Mouse (Mus musculus): ENCODE measurements around the gene Primpol. TPM values are rescaled to one million over a fixed set of nuclear protein-coding genes. Genes with fewer than 3 reads are reported as not detected.

The Primpol gene
- polyA plus RNA-seq, 1 experiment = 1.5 TPM

DNA sequence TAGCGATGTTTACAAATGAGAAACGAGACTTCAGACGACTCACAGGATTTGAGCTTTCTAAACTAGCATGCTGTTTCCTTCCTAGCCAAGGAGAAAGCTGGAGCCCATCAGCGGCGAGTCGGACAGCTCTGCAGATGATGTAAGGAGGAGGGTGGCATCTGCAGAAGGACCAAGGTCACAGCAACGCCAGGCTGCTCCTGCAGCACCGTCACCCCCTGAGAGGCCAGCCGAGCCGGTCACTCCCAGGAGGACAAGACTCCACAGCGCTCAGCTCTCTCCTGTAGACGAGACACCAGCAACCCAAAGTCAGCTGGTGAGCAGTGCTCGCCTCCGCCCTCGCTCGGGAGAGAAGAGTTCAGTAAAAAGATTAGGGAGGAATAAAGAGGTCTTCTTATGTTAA, 54.7 kb downstream of the Primpol start:
- Histone ChIP-seq H3K27ac (ENCODE audit: control insufficient read depth, insufficient read depth, low read depth, low read length) (no peak overlapping the region), H3K4me1 (ENCODE audit: control insufficient read depth, insufficient read depth, low read length) (no peaks in the 10 kb centered on the region), H3K27me3 (ENCODE audit: control insufficient read depth, insufficient read depth, low read length) (no peaks in the 10 kb centered on the region), H3K4me3 (ENCODE audit: control insufficient read depth, low read depth, low read length) (no peak overlapping the region), H3K36me3 (ENCODE audit: control insufficient read depth, insufficient read depth, low read length) (peaks cover 3% of the 10 kb centered on the region)
- TF ChIP-seq POLR2A (IDR thresholded peaks at IDR 0.05; ENCODE audit: control insufficient read depth, low read depth, low read length) (no peak), CTCF (IDR thresholded peaks at IDR 0.05; ENCODE audit: control insufficient read depth, insufficient read depth, insufficient replicate concordance, low read depth, low read length) (no peak)

- Histone ChIP-seq H3K4me1 (ENCODE audit: control insufficient read depth, insufficient read depth, low read length) (no peaks in the 10 kb centered on the region), H3K4me3 (ENCODE audit: control insufficient read depth, low read depth, low read length) (no peak overlapping the region), H3K36me3 (ENCODE audit: control insufficient read depth, insufficient read depth, low read length) (peaks cover 2% of the 10 kb centered on the region), H3K27me3 (ENCODE audit: control insufficient read depth, insufficient read depth, low read length) (no peaks in the 10 kb centered on the region), H3K27ac (ENCODE audit: control insufficient read depth, insufficient read depth, low read depth, low read length) (no peak overlapping the region)
- TF ChIP-seq CTCF (IDR thresholded peaks at IDR 0.05; ENCODE audit: control insufficient read depth, insufficient read depth, insufficient replicate concordance, low read depth, low read length) = peak; percentile 63; the same call in 1 of the 2 replicates
- no peak for TF ChIP-seq POLR2A (IDR thresholded peaks at IDR 0.05; ENCODE audit: control insufficient read depth, low read depth, low read length)
These were observed 57.6 kb downstream of the Primpol start for GRCm38 (mm10) chr8:46559428-46559827.

- Histone ChIP-seq H3K4me1 (ENCODE audit: control insufficient read depth, insufficient read depth, low read length) (peaks cover 4% of the 10 kb centered on the region), H3K36me3 (ENCODE audit: control insufficient read depth, insufficient read depth, low read length) (no peaks in the 10 kb centered on the region; the same call in none of the 2 replicates), H3K4me3 (ENCODE audit: control insufficient read depth, low read depth, low read length) (peak overlapping the region; percentile 93), H3K27ac (ENCODE audit: control insufficient read depth, insufficient read depth, low read depth, low read length) (peak overlapping the region; percentile 62), H3K27me3 (ENCODE audit: control insufficient read depth, insufficient read depth, low read length) (no peaks in the 10 kb centered on the region)
- TF ChIP-seq POLR2A (IDR thresholded peaks at IDR 0.05; ENCODE audit: control insufficient read depth, low read depth, low read length) (no peak), CTCF (IDR thresholded peaks at IDR 0.05; ENCODE audit: control insufficient read depth, insufficient read depth, insufficient replicate concordance, low read depth, low read length) (no peak)
These were observed 64.6 kb downstream of the Primpol start for GRCm38 (mm10) chr8:46552441-46552765.

- Histone ChIP-seq H3K4me1 (ENCODE audit: control insufficient read depth, insufficient read depth, low read length) (peaks cover 4% of the 10 kb centered on the region), H3K27me3 (ENCODE audit: control insufficient read depth, insufficient read depth, low read length) (no peaks in the 10 kb centered on the region), H3K4me3 (ENCODE audit: control insufficient read depth, low read depth, low read length) (peak within 1 kb of the TSS; percentile 93), H3K27ac (ENCODE audit: control insufficient read depth, insufficient read depth, low read depth, low read length) (peak within 1 kb of the TSS; percentile 90), H3K36me3 (ENCODE audit: control insufficient read depth, insufficient read depth, low read length) (no peaks in the 10 kb centered on the region; the same call in none of the 2 replicates)
- TF ChIP-seq POLR2A (IDR thresholded peaks at IDR 0.05; ENCODE audit: control insufficient read depth, low read depth, low read length) (peak; percentile 83), CTCF (IDR thresholded peaks at IDR 0.05; ENCODE audit: control insufficient read depth, insufficient read depth, insufficient replicate concordance, low read depth, low read length) (no peak)
These were observed 65.2 kb downstream of the Primpol start, which contains the start of gene Cenpu for GRCm38 (mm10) chr8:46551615-46552440. Cenpu (plus strand) TSS chr8:46552028.

DNA sequence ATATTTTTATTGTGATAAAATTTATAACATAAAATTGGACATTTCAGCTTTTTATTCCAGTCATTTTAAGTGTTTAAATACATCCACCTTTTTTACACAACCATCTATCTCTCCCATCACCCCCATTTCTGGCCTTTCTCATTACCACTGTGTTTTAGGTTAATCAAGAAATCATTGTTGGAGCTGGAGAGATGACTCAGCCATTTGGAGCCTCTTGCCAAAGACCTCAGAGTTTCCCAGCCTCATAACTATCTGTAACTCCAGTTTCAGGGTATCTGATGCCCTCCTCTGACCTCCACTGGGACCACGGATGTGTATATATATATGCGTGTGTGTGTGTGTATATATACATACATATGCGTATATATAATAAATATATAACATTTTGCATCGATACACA, 66.0 kb downstream of the Primpol start:
- TF ChIP-seq POLR2A (IDR thresholded peaks at IDR 0.05; ENCODE audit: control insufficient read depth, low read depth, low read length) = no peak
- no peak for TF ChIP-seq CTCF (IDR thresholded peaks at IDR 0.05; ENCODE audit: control insufficient read depth, insufficient read depth, insufficient replicate concordance, low read depth, low read length)
- no peak overlapping the region for H3K27ac ChIP-seq (ENCODE audit: control insufficient read depth, insufficient read depth, low read depth, low read length)

GRCm38 (mm10) chr8:46550058-46550457, 67.0 kb downstream of the Primpol start:
- peaks cover 4% of the 10 kb centered on the region for H3K4me1 ChIP-seq (ENCODE audit: control insufficient read depth, insufficient read depth, low read length)
- TF ChIP-seq POLR2A (IDR thresholded peaks at IDR 0.05; ENCODE audit: control insufficient read depth, low read depth, low read length) = no peak
- TF ChIP-seq CTCF (IDR thresholded peaks at IDR 0.05; ENCODE audit: control insufficient read depth, insufficient read depth, insufficient replicate concordance, low read depth, low read length) = no peak
- H3K4me3 ChIP-seq (ENCODE audit: control insufficient read depth, low read depth, low read length) = no peak overlapping the region
- no peaks in the 10 kb centered on the region for H3K27me3 ChIP-seq (ENCODE audit: control insufficient read depth, insufficient read depth, low read length)
- H3K27ac ChIP-seq (ENCODE audit: control insufficient read depth, insufficient read depth, low read depth, low read length) = no peak overlapping the region
- no peaks in the 10 kb centered on the region for H3K36me3 ChIP-seq (ENCODE audit: control insufficient read depth, insufficient read depth, low read length)

More for the DNA sequence above, 66.0 kb downstream of the Primpol start:
- Histone ChIP-seq H3K4me3 (ENCODE audit: control insufficient read depth, low read depth, low read length) (no peak overlapping the region), H3K36me3 (ENCODE audit: control insufficient read depth, insufficient read depth, low read length) (no peaks in the 10 kb centered on the region; the same call in 1 of the 2 replicates), H3K27me3 (ENCODE audit: control insufficient read depth, insufficient read depth, low read length) (no peaks in the 10 kb centered on the region), H3K4me1 (ENCODE audit: control insufficient read depth, insufficient read depth, low read length) (peaks cover 4% of the 10 kb centered on the region)

DNA sequence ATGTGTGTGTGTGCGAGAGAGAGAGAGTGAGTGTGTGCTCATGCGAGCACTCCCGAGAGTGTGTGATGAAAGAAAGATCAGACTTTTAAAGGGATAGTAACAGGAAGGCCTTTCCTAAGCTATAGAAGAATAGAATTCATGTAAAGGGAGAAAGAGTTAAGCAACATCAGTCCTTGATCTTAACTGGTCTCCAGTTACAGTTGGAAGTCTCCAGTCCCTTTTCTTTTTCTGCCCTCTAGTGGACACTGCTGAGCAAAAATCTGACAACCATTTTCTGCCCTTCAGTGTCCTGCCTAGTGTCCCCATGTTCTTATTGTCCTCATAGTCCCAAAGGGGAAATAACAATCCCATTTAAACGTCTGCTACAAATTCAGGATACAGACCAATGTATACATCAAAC, 69.8 kb downstream of the Primpol start:
- no peaks in the 10 kb centered on the region for H3K4me1 ChIP-seq (ENCODE audit: control insufficient read depth, insufficient read depth, low read length)

More for the DNA sequence above, 69.8 kb downstream of the Primpol start:
- no peaks in the 10 kb centered on the region for H3K27me3 ChIP-seq (ENCODE audit: control insufficient read depth, insufficient read depth, low read length)
- no peaks in the 10 kb centered on the region for H3K36me3 ChIP-seq (ENCODE audit: control insufficient read depth, insufficient read depth, low read length)
- TF ChIP-seq POLR2A (IDR thresholded peaks at IDR 0.05; ENCODE audit: control insufficient read depth, low read depth, low read length) (no peak), CTCF (IDR thresholded peaks at IDR 0.05; ENCODE audit: control insufficient read depth, insufficient read depth, insufficient replicate concordance, low read depth, low read length) (no peak)
- H3K27ac ChIP-seq (ENCODE audit: control insufficient read depth, insufficient read depth, low read depth, low read length) = no peak overlapping the region
- no peak overlapping the region for H3K4me3 ChIP-seq (ENCODE audit: control insufficient read depth, low read depth, low read length)

All from testis, adult 2 months (tissue).